Mouse (Mus musculus) limb, embryonic 11.5 days (tissue): ENCODE results near the gene Slc30a2. TPM values are rescaled to one million over a fixed set of nuclear protein-coding genes. Genes with fewer than 3 reads are reported as not detected.

ENCODE experiments used
- ATAC-seq: fragments of 200-750 bp; cut with Nextera tagmentation; 2 replicates; pipeline ENCODE4 v1.8.0; 2017; ENCODE audit warnings: low read depth; ENCODE audit not compliant: insufficient number of reproducible peaks, low FRiP score, low TSS enrichment
- DNase-seq: peaks from one replicate; pipeline ENCODE4 v3.0.0-alpha.2; 2015; ENCODE audit warnings: low spot score
- H3K27ac ChIP-seq: fragments of 300-500 bp; sonication (generic); replicated peaks from 2 replicates; pipeline ENCODE4 v1.5.1; 2014; ENCODE audit warnings: low read depth, mild to moderate bottlenecking, low read length
- H3K27me3 ChIP-seq: fragments of 300-500 bp; sonication (generic); 2 replicates; pipeline ENCODE4 v1.6.1; 2014; ENCODE audit warnings: mild to moderate bottlenecking, low read length, mixed read lengths; ENCODE audit not compliant: control insufficient read depth, insufficient read depth
- H3K36me3 ChIP-seq: fragments of 300-500 bp; sonication (generic); 2 replicates; pipeline ENCODE4 v1.6.1; 2014; ENCODE audit warnings: mild to moderate bottlenecking, low read length, moderate library complexity, mixed read lengths; ENCODE audit not compliant: control insufficient read depth, insufficient read depth
- H3K4me1 ChIP-seq: fragments of 300-500 bp; sonication (generic); 2 replicates; pipeline ENCODE4 v1.6.1; 2014; ENCODE audit warnings: low read length, mixed read lengths; ENCODE audit not compliant: control insufficient read depth, insufficient read depth
- H3K4me2 ChIP-seq: fragments of 300-500 bp; sonication (generic); 2 replicates; pipeline ENCODE4 v1.6.1; 2014; ENCODE audit warnings: low read depth, mild to moderate bottlenecking, moderate library complexity; ENCODE audit not compliant: severe bottlenecking
- H3K4me3 ChIP-seq: fragments of 300-500 bp; sonication (generic); 2 replicates; pipeline ENCODE4 v1.5.1; 2014; ENCODE audit warnings: low read depth, low read length
- H3K9ac ChIP-seq: fragments of 300-500 bp; sonication (generic); 2 replicates; pipeline ENCODE4 v1.6.1; 2014; ENCODE audit warnings: mild to moderate bottlenecking, low read length
- H3K9me3 ChIP-seq: fragments of 300-500 bp; sonication (generic); 2 replicates; pipeline ENCODE4 v1.6.1; 2016; ENCODE audit warnings: low read length; ENCODE audit not compliant: control insufficient read depth
- WGBS: fragments of 180-500 bp; shearing (Covaris S2); extraction: QIAGEN DNeasy Blood & Tissue Kit; methylation state at CpG from one replicate; pipeline ENCODE4 v1.1.7; 2014; 5-methylcytosine and 5-hydroxymethylcytosine counted together
- polyA plus RNA-seq: library from polyadenylated mRNA; unstranded; fragments of >200 nt; fragmentation: Nextera tagmentation; extraction: Ambion mirVana; gene quantifications from 2 replicates; pipeline ENCODE4 v1.2.1, GENCODE M21; 2014

The Slc30a2 gene
- polyA plus RNA-seq, 1 experiment from 2014 or later, result not detected

DNA sequence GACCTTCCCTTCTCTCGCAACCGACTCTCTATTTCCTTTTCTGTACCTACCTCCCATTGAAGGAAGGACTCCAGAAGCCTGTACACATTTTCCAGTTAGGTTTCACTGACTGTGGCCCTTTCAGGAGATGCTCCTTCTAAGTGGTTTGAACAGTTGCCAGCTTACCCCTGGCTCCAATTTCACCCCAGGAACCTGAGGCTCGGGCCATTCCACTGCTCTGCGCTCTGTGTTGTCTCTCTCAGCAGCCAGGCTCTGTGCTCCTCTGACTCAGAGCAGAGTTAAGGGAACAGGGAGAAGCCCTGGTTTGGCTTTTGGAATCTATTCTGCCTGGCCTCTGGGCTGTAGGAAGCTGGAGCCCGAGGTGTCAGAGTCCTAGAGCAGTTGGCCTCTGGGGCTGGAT lies 40.9 kb upstream of the Slc30a2 start:
- no peaks in the 10 kb centered on the region for H3K36me3 ChIP-seq
- H3K4me1 ChIP-seq, result no peaks in the 10 kb centered on the region
- DNase-seq, result no peak
- 84% methylated on average over 5 of the region's 5 CpGs for WGBS
- H3K9me3 ChIP-seq, result no peaks in the 10 kb centered on the region
- no peaks in the 10 kb centered on the region for H3K27me3 ChIP-seq
- H3K4me3 ChIP-seq, result no peak overlapping the region
- H3K4me2 ChIP-seq, result no peak overlapping the region
- no peak overlapping the region for H3K9ac ChIP-seq
- no peak overlapping the region for H3K27ac ChIP-seq
- no peak for ATAC-seq

DNA sequence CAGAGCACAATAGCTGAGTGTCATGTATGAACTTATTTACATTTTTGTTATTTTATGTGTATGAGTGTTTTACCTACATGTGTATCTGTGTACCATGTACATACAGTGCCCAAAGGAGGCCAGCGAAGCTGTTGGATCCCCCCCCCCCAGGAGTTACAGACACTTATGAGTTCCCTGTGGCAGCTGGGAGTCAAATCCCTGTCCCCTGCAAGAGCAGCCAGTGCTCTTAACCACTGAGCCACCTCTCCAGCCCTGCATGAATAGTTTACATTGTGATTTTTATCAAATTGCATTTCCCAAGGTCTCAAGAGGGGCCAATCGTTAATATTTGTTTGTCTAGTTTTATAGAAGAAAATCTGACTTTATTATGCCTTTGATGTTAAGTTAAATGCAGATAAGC lies 36.0 kb upstream of the Slc30a2 start:
- H3K27me3 ChIP-seq, result no peaks in the 10 kb centered on the region
- H3K4me3 ChIP-seq, result no peak overlapping the region
- no peak overlapping the region for H3K27ac ChIP-seq
- H3K9ac ChIP-seq, result no peak overlapping the region
- no peak overlapping the region for H3K4me2 ChIP-seq
- no peak for DNase-seq
- 75% methylated on average over 2 of the region's 2 CpGs for WGBS
- no peaks in the 10 kb centered on the region for H3K36me3 ChIP-seq
- H3K4me1 ChIP-seq, result peaks cover 3% of the 10 kb centered on the region; the same call in 1 of the 2 replicates
- no peak for ATAC-seq
- no peaks in the 10 kb centered on the region for H3K9me3 ChIP-seq

GRCm38 (mm10) chr4:134307367-134308072 lies 35.5 kb upstream of the Slc30a2 start:
- Histone ChIP-seq H3K36me3 (no peaks in the 10 kb centered on the region), H3K4me3 (no peak overlapping the region), H3K27me3 (no peaks in the 10 kb centered on the region), H3K9ac (no peak overlapping the region), H3K9me3 (no peaks in the 10 kb centered on the region), H3K27ac (no peak overlapping the region), H3K4me1 (peaks cover 3% of the 10 kb centered on the region; the same call in 1 of the 2 replicates), H3K4me2 (no peak overlapping the region)
- 21% methylated on average over 12 of the region's 12 CpGs for WGBS
- no peak for ATAC-seq
- DNase-seq, result peak; percentile 61

- H3K9ac ChIP-seq, result no peak overlapping the region
- H3K4me1 ChIP-seq, result peaks cover 6% of the 10 kb centered on the region; the same call in 1 of the 2 replicates
- 88% methylated on average over 7 of the region's 7 CpGs for WGBS
- no peak overlapping the region for H3K27ac ChIP-seq
- DNase-seq (no peak), ATAC-seq (no peak)
- no peaks in the 10 kb centered on the region for H3K36me3 ChIP-seq
- no peak overlapping the region for H3K4me2 ChIP-seq
- H3K4me3 ChIP-seq, result no peak overlapping the region
- H3K9me3 ChIP-seq, result no peaks in the 10 kb centered on the region
- H3K27me3 ChIP-seq, result no peaks in the 10 kb centered on the region
Measured at GRCm38 (mm10) chr4:134310106-134310505, 32.9 kb upstream of the Slc30a2 start.

DNA sequence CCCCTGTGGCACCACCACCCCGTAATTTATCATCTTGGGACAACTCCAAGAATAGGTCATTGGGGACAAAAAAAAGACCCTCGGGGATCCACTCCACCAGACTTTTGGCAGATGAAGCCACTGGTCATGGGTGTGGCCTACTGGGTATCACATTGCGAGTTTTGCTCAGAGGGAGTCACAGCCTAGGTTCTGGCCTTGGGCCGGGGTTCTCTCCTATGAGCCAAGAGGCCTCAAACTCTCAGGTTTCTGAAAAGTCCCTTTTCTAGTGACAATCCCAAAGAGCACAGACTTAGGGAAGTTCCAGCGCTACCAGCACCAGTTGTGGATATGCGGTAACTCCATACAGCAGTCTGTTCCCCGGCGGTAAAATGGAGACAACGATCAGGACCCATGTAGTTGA lies 32.3 kb upstream of the Slc30a2 start:
- H3K9ac ChIP-seq, result no peak overlapping the region
- no peak overlapping the region for H3K27ac ChIP-seq
- no peaks in the 10 kb centered on the region for H3K36me3 ChIP-seq
- no peak for ATAC-seq
- H3K9me3 ChIP-seq, result no peaks in the 10 kb centered on the region
- H3K4me3 ChIP-seq, result no peak overlapping the region
- no peaks in the 10 kb centered on the region for H3K27me3 ChIP-seq
- H3K4me1 ChIP-seq, result peaks cover 6% of the 10 kb centered on the region; the same call in 1 of the 2 replicates
- DNase-seq, result no peak
- 90% methylated on average over 9 of the region's 9 CpGs for WGBS
- no peak overlapping the region for H3K4me2 ChIP-seq

- Histone ChIP-seq H3K27me3 (no peaks in the 10 kb centered on the region), H3K4me1 (peaks cover 6% of the 10 kb centered on the region; the same call in 1 of the 2 replicates), H3K27ac (no peak overlapping the region), H3K36me3 (no peaks in the 10 kb centered on the region), H3K4me2 (no peak overlapping the region), H3K9ac (no peak overlapping the region), H3K4me3 (no peak overlapping the region), H3K9me3 (no peaks in the 10 kb centered on the region)
- 89% methylated on average over 9 of the region's 9 CpGs for WGBS
- ATAC-seq, result no peak
- no peak for DNase-seq
Measured at GRCm38 (mm10) chr4:134311784-134312183, 31.2 kb upstream of the Slc30a2 start.

DNA sequence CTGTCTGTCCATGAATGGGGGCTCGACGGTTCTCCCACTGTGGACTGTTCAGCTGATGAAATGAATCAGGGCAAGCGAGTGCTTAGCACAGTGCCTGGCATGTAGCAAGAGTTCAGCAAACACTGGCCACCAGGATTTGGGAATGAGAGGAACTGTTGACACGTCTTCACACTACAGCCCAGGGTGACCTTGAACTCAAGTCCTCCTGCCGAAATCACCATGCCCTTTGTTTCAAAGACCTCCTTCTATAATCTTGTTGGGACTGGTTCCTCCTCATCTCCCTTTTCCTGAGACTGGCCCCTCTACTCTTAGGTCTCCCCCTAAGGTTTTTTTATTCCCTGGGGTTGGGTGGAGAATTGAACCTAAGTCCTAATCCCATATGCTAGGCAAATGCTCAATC lies 30.6 kb upstream of the Slc30a2 start:
- Histone ChIP-seq H3K9me3 (no peaks in the 10 kb centered on the region), H3K4me2 (no peak overlapping the region), H3K27me3 (no peaks in the 10 kb centered on the region), H3K9ac (no peak overlapping the region), H3K36me3 (no peaks in the 10 kb centered on the region), H3K27ac (no peak overlapping the region), H3K4me3 (no peak overlapping the region), H3K4me1 (peaks cover 4% of the 10 kb centered on the region; the same call in 1 of the 2 replicates)
- WGBS, result 95% methylated on average over 5 of the region's 5 CpGs
- ATAC-seq (no peak), DNase-seq (no peak)

- H3K4me1 ChIP-seq, result 0 out of 2 replicates have a peak, but pooled peaks cover 4% of the 10 kb centered on the region
- no peak overlapping the region for H3K4me2 ChIP-seq
- 95% methylated on average over 6 of the region's 6 CpGs for WGBS
- H3K27ac ChIP-seq, result no peak overlapping the region
- no peak overlapping the region for H3K9ac ChIP-seq
- no peaks in the 10 kb centered on the region for H3K27me3 ChIP-seq
- ATAC-seq, result no peak
- H3K4me3 ChIP-seq, result no peak overlapping the region
- no peaks in the 10 kb centered on the region for H3K36me3 ChIP-seq
- no peak for DNase-seq
- no peaks in the 10 kb centered on the region for H3K9me3 ChIP-seq
Measured at GRCm38 (mm10) chr4:134312901-134313300, 30.1 kb upstream of the Slc30a2 start.
